Mouse (Mus musculus): ENCODE data around the gene Hif3a.

Gene Hif3a

DNA sequence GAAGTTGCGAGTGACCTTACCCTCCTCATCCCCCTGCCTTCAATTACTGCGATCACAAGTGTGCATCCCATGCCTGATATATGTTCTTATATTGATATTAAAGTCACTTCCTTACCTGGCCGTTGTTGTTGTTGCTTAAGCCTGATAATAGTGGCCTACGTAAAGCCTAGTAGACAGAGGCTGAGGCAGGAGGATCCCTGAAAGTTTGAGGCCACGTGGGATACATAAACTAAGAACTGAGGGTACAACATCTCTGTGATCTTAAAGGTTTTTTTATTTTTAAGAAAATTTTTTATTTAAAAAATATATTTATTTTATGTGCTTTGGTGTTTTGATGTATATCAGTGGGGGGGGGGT is 69.8 kb downstream of the Hif3a start, which contains the start of gene Ccdc8:
Ccdc8 (plus strand) TSS at position 258 of the 357 bp plus-strand sequence.
- DNase-seq (ENCODE audit: low read depth, low spot score), result no peak

DNA sequence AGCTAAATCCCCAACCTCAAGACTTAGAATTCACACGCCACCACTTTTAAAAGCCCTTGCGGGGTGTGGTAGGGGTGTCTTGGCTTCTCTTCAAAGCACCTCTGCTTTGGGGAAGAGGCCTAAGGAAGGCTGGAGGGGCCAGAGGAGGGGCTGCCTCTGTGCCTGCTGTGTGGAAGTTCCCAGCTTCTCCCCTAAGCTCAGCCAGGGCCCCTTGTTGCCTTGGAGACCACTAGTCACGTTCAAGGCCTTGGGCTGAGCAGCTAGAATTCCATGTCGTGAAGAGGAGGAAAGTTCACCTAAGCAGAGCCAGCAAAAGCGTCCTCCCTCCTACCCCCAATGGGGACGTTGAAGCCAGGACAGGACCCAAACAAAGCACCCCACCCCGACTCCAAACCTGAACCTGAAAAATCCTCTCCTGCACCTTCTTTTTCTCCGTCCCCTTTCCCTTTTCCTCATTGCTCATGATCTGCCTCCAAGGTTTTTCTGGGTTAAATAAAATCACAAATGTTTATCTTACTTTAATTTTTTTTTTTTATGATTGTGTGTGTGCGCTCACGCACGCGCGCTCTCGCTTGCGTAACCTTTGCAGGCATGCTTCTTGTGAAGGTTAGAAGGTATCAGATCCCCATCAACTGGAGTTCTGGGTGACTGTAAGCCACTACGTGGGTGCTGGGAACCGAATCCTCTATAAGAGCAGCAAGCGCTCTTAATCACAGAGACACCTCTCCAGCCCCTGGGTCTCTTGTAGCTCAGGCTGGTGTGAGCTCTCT is 70.4 kb downstream of the Hif3a start:
- DNase-seq (ENCODE audit: low read depth, low spot score), result peak; percentile 36

- no peak for DNase-seq (ENCODE audit: low read depth, low spot score)
Observed at GRCm38 (mm10) chr7:16990006-16990744, 72.1 kb downstream of the Hif3a start.

GRCm38 (mm10) chr7:16988405-16988804 is 73.8 kb downstream of the Hif3a start:
- DNase-seq (ENCODE audit: low read depth, low spot score), result no peak

DNA sequence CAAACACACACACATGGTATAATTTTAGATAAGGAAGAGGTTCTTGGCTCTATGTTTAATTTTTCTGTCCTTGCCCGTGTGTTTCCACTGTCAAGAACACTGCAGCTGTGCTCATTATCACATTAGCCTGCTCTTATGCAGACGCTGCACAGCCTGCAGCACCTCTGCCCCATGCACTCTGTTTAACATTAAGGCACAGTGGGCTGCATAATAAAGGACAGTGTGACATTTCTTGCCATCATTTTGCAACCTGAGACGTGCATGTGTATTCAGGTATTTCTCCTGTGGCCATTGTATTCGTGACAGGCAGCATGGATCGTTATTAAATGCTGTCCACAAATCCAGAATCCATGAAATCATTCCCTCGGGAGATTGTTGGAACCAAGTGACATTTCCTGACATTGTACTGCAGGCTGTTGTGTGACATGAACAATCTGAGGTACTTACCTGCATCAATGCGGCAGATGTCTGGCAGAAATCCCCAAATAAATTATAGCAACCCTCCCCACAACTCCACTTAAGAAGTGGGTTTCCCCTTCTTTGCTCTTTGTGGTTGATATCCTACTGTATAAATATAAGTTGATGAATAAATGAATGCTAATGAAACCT is 74.6 kb downstream of the Hif3a start:
- DNase-seq (ENCODE audit: low read depth, low spot score), result no peak

GRCm38 (mm10) chr7:16982859-16983568 is 79.2 kb downstream of the Hif3a start, which contains the start of gene Gm42372:
Gm42372 (plus strand) TSS chr7:16983086.
- DNase-seq (ENCODE audit: low read depth, low spot score), result peak; percentile 82

Data from ES-CJ7 (cell line).